Mouse (Mus musculus) E14TG2a.4 (cell line): ENCODE data around the gene Bola2.

Experiments used
- CTCF ChIP-seq: conservative IDR thresholded peaks from 2 replicates; pipeline ENCODE4 v1.5.1; 2014; ENCODE audit warnings: low read length
- POU5F1 ChIP-seq: IDR thresholded peaks from 2 replicates; pipeline ENCODE4 v1.6.1; 2014; ENCODE audit warnings: low read length, borderline replicate concordance

GRCm38 (mm10) chr7:126715679-126716078 is 20.5 kb downstream of the Bola2 start:
- TF ChIP-seq CTCF (no peak), POU5F1 (no peak)
